Mouse (Mus musculus): ENCODE data around the gene Nop58. TPM values are rescaled to one million over a fixed set of nuclear protein-coding genes. Genes with fewer than 3 reads are reported as not detected.
"Not testable (repeated sequence)": the region's sequence is repeated elsewhere in the genome, so short reads cannot be mapped to it uniquely, and the experiment has no call there.

Gene Nop58
- 52.3 and 58.5 TPM in 2 replicates for polyA plus RNA-seq (2012; rRNA removed)

GRCm38 (mm10) chr1:59684819-59685755 lies at the start of gene Nop58:
TSS of gene Nop58 (plus strand) at chr1:59684971.
- TF ChIP-seq POLR2A (IDR thresholded peaks at IDR 0.05; ENCODE audit: control insufficient read depth, extremely low read depth, insufficient read depth, low read length, poor library complexity) (peak; percentile 82), CTCF (IDR thresholded peaks at IDR 0.05; ENCODE audit: borderline replicate concordance, control insufficient read depth, extremely low read depth, insufficient read depth, low read length, poor library complexity) (no peak)
- H3K27me3 ChIP-seq (ENCODE audit: control insufficient read depth, insufficient read depth, low read length) = no peaks in the 10 kb centered on the region
- DNase-seq = peak; percentile 82
- H3K27ac ChIP-seq (ENCODE audit: control insufficient read depth, insufficient read depth, low read length) = peak within 1 kb of the TSS; percentile 38; the same call in 1 of the 2 replicates
- H3K4me3 ChIP-seq (ENCODE audit: control insufficient read depth, insufficient read depth, low read length) = peak within 1 kb of the TSS; percentile 70
- peaks cover 10% of the 10 kb centered on the region for H3K4me1 ChIP-seq (replicated peaks; ENCODE audit: control insufficient read depth, insufficient read depth, low read length)
- WGBS = under 1% methylated on average over 49 of the region's 49 CpGs
- peaks cover 4% of the 10 kb centered on the region; the same call in 1 of the 2 replicates for H3K36me3 ChIP-seq (ENCODE audit: control insufficient read depth, insufficient read depth, low read length)

DNA sequence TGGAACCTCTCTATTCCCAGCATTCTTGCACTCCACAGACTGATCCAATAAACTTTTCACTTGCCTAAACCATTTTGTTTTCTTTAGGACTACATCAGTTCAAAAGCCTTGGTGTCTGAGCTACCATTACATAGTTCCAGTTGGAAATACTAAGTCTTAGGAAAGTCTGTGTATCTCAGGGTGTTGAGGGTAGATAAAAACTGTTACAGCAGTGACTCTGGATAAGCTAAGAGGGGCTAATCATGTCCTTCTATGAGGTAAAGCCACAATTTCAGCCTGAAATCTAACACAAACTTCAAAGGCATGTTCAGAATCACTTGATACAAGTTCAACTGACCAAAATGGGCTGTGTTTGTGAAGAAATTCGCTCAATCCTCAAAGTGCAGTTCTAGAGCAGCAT lies 48.4 kb upstream of the Nop58 start:
- Histone ChIP-seq H3K36me3 (ENCODE audit: control insufficient read depth, insufficient read depth, low read length) (peaks cover 4% of the 10 kb centered on the region; the same call in 1 of the 2 replicates), H3K4me3 (ENCODE audit: control insufficient read depth, insufficient read depth, low read length) (no peak overlapping the region), H3K27ac (ENCODE audit: control insufficient read depth, insufficient read depth, low read length) (no peak overlapping the region), H3K4me1 (replicated peaks; ENCODE audit: control insufficient read depth, insufficient read depth, low read length) (peaks cover 5% of the 10 kb centered on the region), H3K27me3 (ENCODE audit: control insufficient read depth, insufficient read depth, low read length) (no peaks in the 10 kb centered on the region)
- WGBS = 91% methylated on average over 1 of the region's 1 CpGs
- TF ChIP-seq CTCF (IDR thresholded peaks at IDR 0.05; ENCODE audit: borderline replicate concordance, control insufficient read depth, extremely low read depth, insufficient read depth, low read length, poor library complexity) (no peak), POLR2A (IDR thresholded peaks at IDR 0.05; ENCODE audit: control insufficient read depth, extremely low read depth, insufficient read depth, low read length, poor library complexity) (no peak)
- DNase-seq = no peak

GRCm38 (mm10) chr1:59638371-59638770 lies 46.4 kb upstream of the Nop58 start:
- no peak for TF ChIP-seq POLR2A (IDR thresholded peaks at IDR 0.05; ENCODE audit: control insufficient read depth, extremely low read depth, insufficient read depth, low read length, poor library complexity)
- TF ChIP-seq CTCF (IDR thresholded peaks at IDR 0.05; ENCODE audit: borderline replicate concordance, control insufficient read depth, extremely low read depth, insufficient read depth, low read length, poor library complexity) = no peak
- DNase-seq = no peak
- Histone ChIP-seq H3K27ac (ENCODE audit: control insufficient read depth, insufficient read depth, low read length) (no peak overlapping the region), H3K27me3 (ENCODE audit: control insufficient read depth, insufficient read depth, low read length) (no peaks in the 10 kb centered on the region), H3K4me1 (replicated peaks; ENCODE audit: control insufficient read depth, insufficient read depth, low read length) (peaks cover 5% of the 10 kb centered on the region), H3K4me3 (ENCODE audit: control insufficient read depth, insufficient read depth, low read length) (no peak overlapping the region), H3K36me3 (ENCODE audit: control insufficient read depth, insufficient read depth, low read length) (peaks cover 23% of the 10 kb centered on the region)
- 98% methylated on average over 3 of the region's 3 CpGs for WGBS

DNA sequence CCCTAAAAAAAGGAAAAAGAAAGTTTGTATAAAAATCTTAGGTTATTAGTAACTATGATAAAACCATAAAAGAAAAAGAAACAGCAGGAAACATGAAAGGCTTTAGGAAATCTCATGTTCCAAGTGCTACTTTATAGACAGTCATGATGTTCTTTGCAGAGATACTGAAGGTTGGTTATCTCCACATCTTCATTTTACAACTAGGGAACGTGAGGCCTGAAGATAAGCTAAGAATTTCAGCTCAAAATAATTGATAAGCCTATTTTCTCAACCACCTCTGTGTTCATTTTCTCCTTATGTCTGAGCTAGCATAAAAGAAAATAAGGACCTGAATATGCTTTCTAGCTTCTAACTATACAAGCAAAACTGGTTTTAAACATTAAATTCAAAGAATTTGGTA lies 42.3 kb upstream of the Nop58 start:
- H3K27ac ChIP-seq (ENCODE audit: control insufficient read depth, insufficient read depth, low read length) = no peak overlapping the region
- no peak overlapping the region for H3K4me3 ChIP-seq (ENCODE audit: control insufficient read depth, insufficient read depth, low read length)
- peaks cover 35% of the 10 kb centered on the region for H3K36me3 ChIP-seq (ENCODE audit: control insufficient read depth, insufficient read depth, low read length)
- no peak for TF ChIP-seq CTCF (IDR thresholded peaks at IDR 0.05; ENCODE audit: borderline replicate concordance, control insufficient read depth, extremely low read depth, insufficient read depth, low read length, poor library complexity)
- TF ChIP-seq POLR2A (IDR thresholded peaks at IDR 0.05; ENCODE audit: control insufficient read depth, extremely low read depth, insufficient read depth, low read length, poor library complexity) = no peak
- WGBS = 92% methylated on average over 1 of the region's 1 CpGs
- DNase-seq = no peak
- no peaks in the 10 kb centered on the region for H3K27me3 ChIP-seq (ENCODE audit: control insufficient read depth, insufficient read depth, low read length)
- H3K4me1 ChIP-seq (replicated peaks; ENCODE audit: control insufficient read depth, insufficient read depth, low read length) = no peaks in the 10 kb centered on the region

- not testable (repeated sequence) for H3K27ac ChIP-seq (ENCODE audit: control insufficient read depth, insufficient read depth, low read length)
- peaks cover 39% of the 10 kb centered on the region for H3K36me3 ChIP-seq (ENCODE audit: control insufficient read depth, insufficient read depth, low read length)
- WGBS = 90% methylated on average over 2 of the region's 2 CpGs
Measured at GRCm38 (mm10) chr1:59646502-59646901, 38.3 kb upstream of the Nop58 start.

GRCm38 (mm10) chr1:59651201-59651819 lies 33.5 kb upstream of the Nop58 start:
- DNase-seq = no peak
- H3K27ac ChIP-seq (ENCODE audit: control insufficient read depth, insufficient read depth, low read length) = no peak overlapping the region
- H3K36me3 ChIP-seq (ENCODE audit: control insufficient read depth, insufficient read depth, low read length) = peaks cover 28% of the 10 kb centered on the region
- no peak overlapping the region for H3K4me3 ChIP-seq (ENCODE audit: control insufficient read depth, insufficient read depth, low read length)
- no peak for TF ChIP-seq POLR2A (IDR thresholded peaks at IDR 0.05; ENCODE audit: control insufficient read depth, extremely low read depth, insufficient read depth, low read length, poor library complexity)
- no peak for TF ChIP-seq CTCF (IDR thresholded peaks at IDR 0.05; ENCODE audit: borderline replicate concordance, control insufficient read depth, extremely low read depth, insufficient read depth, low read length, poor library complexity)
- no peaks in the 10 kb centered on the region for H3K27me3 ChIP-seq (ENCODE audit: control insufficient read depth, insufficient read depth, low read length)
- WGBS = over 99% methylated on average over 3 of the region's 3 CpGs
- no peaks in the 10 kb centered on the region for H3K4me1 ChIP-seq (replicated peaks; ENCODE audit: control insufficient read depth, insufficient read depth, low read length)

More at GRCm38 (mm10) chr1:59646502-59646901, 38.3 kb upstream of the Nop58 start:
- H3K4me1 ChIP-seq (replicated peaks; ENCODE audit: control insufficient read depth, insufficient read depth, low read length); DNase-seq; H3K4me3 ChIP-seq (ENCODE audit: control insufficient read depth, insufficient read depth, low read length); H3K27me3 ChIP-seq (ENCODE audit: control insufficient read depth, insufficient read depth, low read length): not testable (repeated sequence)
